Mouse (Mus musculus): ENCODE data around the gene Sgsm1.

- TF ChIP-seq CTCF (IDR thresholded peaks at IDR 0.05; ENCODE audit: low read depth), result no peak
- no peak for TF ChIP-seq EP300 (IDR thresholded peaks at IDR 0.05; ENCODE audit: low read depth)
Measured at GRCm38 (mm10) chr5:113223888-113224287, 86.7 kb downstream of the Sgsm1 start.
